ENCODE assay signal across 27 mouse cellular contexts in the genomic region with DNA sequence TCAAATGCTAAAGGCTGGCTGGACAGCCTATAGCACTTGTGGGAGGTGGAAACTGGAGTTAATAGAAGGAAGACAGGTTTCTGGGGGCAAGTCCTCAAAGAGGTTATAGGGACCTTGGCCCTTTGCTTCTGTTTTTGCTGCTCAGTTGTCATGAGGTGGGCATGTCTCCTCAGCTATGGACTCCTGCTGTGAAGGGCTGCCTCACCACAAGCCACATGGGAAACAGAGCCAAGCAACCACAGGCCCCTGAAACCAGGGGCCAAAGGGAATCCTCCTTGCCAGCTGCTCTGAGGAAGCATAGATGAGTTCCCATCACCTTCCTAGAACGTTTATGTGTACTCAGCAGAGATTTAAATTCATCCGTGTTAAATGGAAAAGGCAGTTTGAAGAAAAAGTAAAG.
"Had no signal": no experiment of that assay in that cellular context is flagged by ENCODE, and none has a peak within 500 bp of the region (broad histone marks: within the 10 kb centered on the region; RNA-seq: fewer than 3 reads in every experiment).

No protein-coding gene starts in this region.

- H3K4me1 ChIP-seq: embryonic facial prominence, embryonic 12.5 days; embryonic facial prominence, embryonic 13.5 days; embryonic facial prominence, embryonic 15.5 days; forebrain, embryonic 10.5 days; forebrain, embryonic 12.5 days; forebrain, embryonic 13.5 days; forebrain, embryonic 15.5 days had no signal

- H3K9me3 ChIP-seq: embryonic facial prominence, embryonic 10.5 days; embryonic facial prominence, embryonic 12.5 days; embryonic facial prominence, embryonic 13.5 days; embryonic facial prominence, embryonic 15.5 days; forebrain, embryonic 10.5 days; forebrain, embryonic 12.5 days; forebrain, embryonic 13.5 days; forebrain, embryonic 15.5 days had no signal

- ATAC-seq: forebrain, embryonic 13.5 days; forebrain, embryonic 14.5 days; forebrain, embryonic 15.5 days had no signal

- H3K4me3 ChIP-seq: embryonic facial prominence, embryonic 10.5 days; embryonic facial prominence, embryonic 12.5 days; embryonic facial prominence, embryonic 13.5 days; embryonic facial prominence, embryonic 15.5 days; erythroblast, embryonic 14.5 days; forebrain, embryonic 10.5 days; forebrain, embryonic 12.5 days; forebrain, embryonic 13.5 days; forebrain, embryonic 15.5 days; gastrocnemius, adult 2 months; heart, adult 2 months had no signal

- H3K9ac ChIP-seq: embryonic facial prominence, embryonic 12.5 days; embryonic facial prominence, embryonic 13.5 days; embryonic facial prominence, embryonic 15.5 days; forebrain, embryonic 12.5 days; forebrain, embryonic 13.5 days; forebrain, embryonic 15.5 days; forebrain, postnatal 0 days had no signal

- H3K27ac ChIP-seq: embryonic facial prominence, embryonic 10.5 days; embryonic facial prominence, embryonic 12.5 days; embryonic facial prominence, embryonic 13.5 days; embryonic facial prominence, embryonic 15.5 days; forebrain, embryonic 10.5 days; forebrain, embryonic 12.5 days; forebrain, embryonic 13.5 days; forebrain, embryonic 15.5 days; gastrocnemius, adult 2 months; heart, adult 2 months had no signal

- H3K27me3 ChIP-seq: embryonic facial prominence, embryonic 12.5 days; embryonic facial prominence, embryonic 15.5 days; forebrain, embryonic 12.5 days; forebrain, embryonic 13.5 days; forebrain, embryonic 15.5 days had no signal

- H3K36me3 ChIP-seq: embryonic facial prominence, embryonic 10.5 days; embryonic facial prominence, embryonic 12.5 days; embryonic facial prominence, embryonic 13.5 days; embryonic facial prominence, embryonic 15.5 days; forebrain, embryonic 10.5 days; forebrain, embryonic 12.5 days; forebrain, embryonic 15.5 days had no signal

- H3K4me2 ChIP-seq: embryonic facial prominence, embryonic 12.5 days; embryonic facial prominence, embryonic 13.5 days; embryonic facial prominence, embryonic 15.5 days; forebrain, embryonic 12.5 days; forebrain, embryonic 13.5 days; forebrain, embryonic 15.5 days had no signal

- DNase-seq: cerebellum, adult 2 months; cerebellum, adult 8-10 months; cerebellum, adult 9-10 months; cerebellum, adult 9-11 months; cerebellum, postnatal 10 days; cerebellum, postnatal 14 days; cerebellum, postnatal 25 days; cerebellum, postnatal 36 days; embryo, embryonic 11 days; forebrain, postnatal 0 days; gastrocnemius, adult 2 months; gastrocnemius, postnatal 10 days; gastrocnemius, postnatal 14 days; gastrocnemius, postnatal 25 days; gastrocnemius, postnatal 36 days; heart, adult 18-20 months; heart, adult 2 months had no signal
